Mouse (Mus musculus) layer of hippocampus, adult 18-20 months (tissue): ENCODE measurements around the gene Hpdl. TPM values are rescaled to one million over a fixed set of nuclear protein-coding genes. Genes with fewer than 3 reads are reported as not detected.
A peak's percentile ranks its signal among the peaks of the same experiment; 100 is the strongest.
"Not testable (repeated sequence)": the region's sequence is repeated elsewhere in the genome, so short reads cannot be mapped to it uniquely, and the experiment has no call there.

Experiments
- DNase-seq, 2 experiments: peaks; one replicate each; pipeline ENCODE4 v3.0.0; 2022; ENCODE audit warnings: low spot score in 2 of 2
- long read RNA-seq: library from polyadenylated mRNA; stranded (forward); transcript quantifications from one replicate; pipeline ENCODE4 v2.0.0, GENCODE M21; 2021
- total RNA-seq, 2 experiments: library from RNA; stranded (reverse); gene quantifications; 2 replicates each; pipeline ENCODE4 v1.2.3; 2021

Gene Hpdl
- 1 to 10 TPM; 4.3 to 5.5 TPM for total RNA-seq
- long read RNA-seq, partial matches to known transcripts = 0 of 1 reads
- long read RNA-seq, other reads (novel, unspliced or antisense) = 0 of 1 reads

- no peak for DNase-seq
Observed at GRCm38 (mm10) chr4:116821694-116822016, at the start of gene Hpdl. Gene Hpdl, minus strand, starts transcription at chr4:116821707.

DNA sequence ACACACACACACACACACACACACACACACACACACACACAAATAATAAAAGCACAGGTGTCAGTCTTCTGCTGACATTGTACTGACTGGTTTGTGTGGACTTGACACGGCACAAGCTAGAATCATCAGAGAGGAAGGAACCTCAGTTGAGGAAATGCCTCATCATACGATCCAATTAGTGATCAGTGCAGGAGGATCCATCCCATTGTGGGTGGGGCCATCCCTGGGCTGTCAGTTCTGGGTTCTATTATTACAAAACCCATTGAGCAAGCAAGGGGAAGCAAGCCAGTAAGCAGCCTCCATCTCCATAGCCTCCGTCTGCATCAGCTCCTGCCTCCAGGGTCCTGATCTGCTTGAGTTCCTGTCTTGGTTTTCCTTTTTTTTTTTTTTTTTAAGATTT, 48.4 kb upstream of the Hpdl start:
- DNase-seq = no peak

GRCm38 (mm10) chr4:116862023-116862422, 40.5 kb upstream of the Hpdl start:
- no peak for DNase-seq

GRCm38 (mm10) chr4:116859711-116860110, 38.2 kb upstream of the Hpdl start:
- no peak for DNase-seq

DNA sequence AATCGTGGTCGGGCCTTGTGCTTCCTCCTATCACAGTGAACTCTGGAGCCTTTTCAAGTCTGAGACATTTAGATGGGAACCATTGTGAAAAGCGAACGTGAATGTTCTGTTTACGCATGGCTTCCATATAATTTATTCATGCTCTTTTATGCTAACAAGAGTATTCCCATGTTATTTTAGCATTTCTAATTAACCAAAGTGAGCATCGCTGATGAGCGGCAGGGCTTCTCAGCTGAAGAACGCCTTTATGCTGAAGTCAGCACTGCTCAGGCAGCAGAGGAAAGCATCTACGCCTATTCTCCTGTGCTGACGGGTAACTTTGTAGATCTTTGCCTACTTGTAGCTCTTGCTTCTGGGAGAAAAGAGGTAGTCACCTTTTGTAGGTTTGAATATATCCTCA, 35.7 kb upstream of the Hpdl start:
- peak in 1 of 2 experiments; percentile 5 for DNase-seq

DNA sequence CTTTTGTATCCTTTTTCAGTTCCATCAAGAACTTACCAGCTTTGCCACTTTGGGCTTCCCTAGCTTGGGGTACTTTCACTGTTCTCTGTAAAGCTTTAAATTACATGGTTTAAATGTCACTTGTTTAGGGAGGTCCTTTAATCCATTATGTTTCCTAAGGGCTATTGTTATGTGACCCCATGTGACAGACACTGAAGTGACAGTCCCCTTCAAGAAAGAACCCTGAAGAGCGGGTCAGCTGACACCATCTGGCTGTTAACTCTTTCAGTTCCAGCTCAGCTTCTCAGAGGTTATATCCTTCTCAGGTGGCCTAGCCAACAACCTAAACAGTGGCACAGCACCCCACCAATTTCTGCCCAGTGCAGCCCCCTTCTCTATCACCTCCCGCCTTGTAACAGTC, 32.8 kb upstream of the Hpdl start:
- no peak for DNase-seq

- no peak for DNase-seq
Observed at GRCm38 (mm10) chr4:116849901-116850300, 28.4 kb upstream of the Hpdl start.

DNA sequence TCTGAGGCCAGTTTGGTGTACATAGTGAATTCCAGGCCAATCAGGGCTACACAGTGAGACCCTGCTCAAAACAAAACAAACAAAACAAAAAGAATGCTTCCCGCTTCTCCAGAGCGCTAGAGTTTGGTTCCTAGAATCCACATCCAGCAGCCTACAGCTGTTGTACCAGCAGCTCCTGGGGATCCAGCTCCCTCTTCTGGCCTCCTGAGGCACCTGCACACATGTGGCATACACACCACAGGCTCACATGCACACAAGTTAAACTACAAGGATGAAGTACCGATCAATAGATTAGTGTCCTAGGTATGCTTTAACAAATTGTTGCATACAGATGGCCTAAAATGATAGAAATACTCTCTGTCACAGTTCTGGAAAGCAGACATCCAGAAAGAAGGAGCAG, 22.8 kb upstream of the Hpdl start:
- no peak for DNase-seq

- DNase-seq = no peak
Observed at GRCm38 (mm10) chr4:116840841-116841240, 19.3 kb upstream of the Hpdl start.

DNA sequence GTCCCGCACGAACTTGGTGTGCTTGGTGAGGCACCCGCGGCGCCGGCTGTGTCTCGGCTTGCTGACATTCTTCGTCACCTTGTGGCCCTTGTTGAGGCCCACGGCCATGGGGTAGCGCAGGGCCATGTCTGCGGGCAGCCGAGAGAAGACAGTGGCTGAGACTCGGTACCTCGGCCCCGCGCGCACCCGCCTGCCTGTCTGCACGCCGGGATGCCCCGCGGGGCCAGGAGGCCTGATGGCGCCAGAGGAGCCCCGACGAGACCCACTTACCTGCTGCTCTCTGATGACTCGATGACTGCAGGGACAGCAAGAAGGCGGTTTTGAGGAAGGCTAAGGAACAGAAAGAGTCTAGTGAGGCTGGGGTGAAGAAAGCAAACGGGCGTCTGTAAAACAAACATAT, 18.6 kb upstream of the Hpdl start:
- DNase-seq = not testable (repeated sequence)

DNA sequence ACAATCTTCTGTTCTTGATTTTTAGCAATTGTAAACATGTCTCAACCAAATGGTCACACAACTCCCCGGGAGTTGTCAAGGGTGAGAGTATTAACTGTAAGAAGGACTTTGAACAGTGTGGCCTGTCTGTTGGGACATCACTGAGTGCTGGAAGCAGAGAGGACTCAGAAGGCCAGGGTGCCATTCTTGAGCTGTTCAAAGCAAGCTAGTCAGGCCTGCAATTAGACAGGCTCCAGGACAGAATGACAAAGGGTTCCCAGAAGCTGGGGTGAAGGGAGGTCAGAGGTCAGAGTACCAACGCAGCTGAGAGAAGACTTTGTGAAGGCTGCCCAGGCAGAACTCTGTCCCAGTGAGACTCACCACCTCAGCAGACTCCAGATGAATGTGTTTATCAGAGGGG, 17.5 kb upstream of the Hpdl start:
- DNase-seq = no peak

DNA sequence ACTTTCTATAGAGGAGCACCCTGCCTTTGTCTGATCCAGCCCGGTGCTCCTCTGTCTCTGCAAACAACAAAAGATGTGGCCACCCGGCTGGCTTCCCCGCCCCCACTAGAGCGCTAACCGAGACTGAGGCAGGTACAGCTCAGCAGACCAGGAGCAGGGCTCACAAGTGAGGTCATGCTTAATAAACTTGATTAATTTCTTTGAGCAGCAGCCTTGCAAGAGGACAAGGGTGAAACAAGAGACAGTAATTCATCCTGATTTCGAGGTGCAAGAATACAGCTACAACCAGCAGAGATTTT, 8.5 kb upstream of the Hpdl start:
- DNase-seq = no peak

DNA sequence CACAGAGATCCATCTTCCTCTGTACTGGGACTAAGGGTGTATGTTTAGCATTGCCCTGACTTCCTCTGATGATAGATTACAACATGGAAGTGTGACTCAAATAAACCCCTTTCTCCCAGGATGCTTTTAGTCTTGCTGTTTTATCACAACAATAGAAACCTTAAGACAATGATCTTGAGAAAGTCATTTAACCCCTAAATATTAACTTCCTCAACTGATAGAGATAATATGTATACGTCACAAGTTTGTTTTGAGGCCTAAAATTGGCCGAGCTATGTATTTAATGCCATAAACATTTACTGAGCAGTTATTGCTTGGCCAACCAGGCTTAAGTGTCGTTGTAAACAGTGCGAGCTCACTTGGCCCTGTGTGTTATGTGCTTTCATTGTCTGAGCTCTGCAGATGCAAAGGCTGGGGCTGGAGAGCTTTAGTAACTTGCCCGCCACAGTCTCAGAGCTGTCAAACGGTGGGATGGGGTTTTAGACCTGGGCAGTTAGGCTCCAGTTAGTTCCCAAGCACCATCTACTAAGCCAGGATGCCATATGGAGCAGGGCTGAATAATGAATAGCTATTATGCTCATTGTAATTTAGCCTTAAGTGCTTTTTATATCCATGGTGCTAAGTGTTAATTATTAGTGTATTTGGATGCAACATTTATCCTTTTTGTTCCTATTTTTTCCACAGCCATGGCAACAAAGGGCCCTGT, 8.0 kb upstream of the Hpdl start:
- no peak for DNase-seq

GRCm38 (mm10) chr4:116827819-116828218, 6.3 kb upstream of the Hpdl start:
- DNase-seq = peak in 1 of 2 experiments; percentile 72

DNA sequence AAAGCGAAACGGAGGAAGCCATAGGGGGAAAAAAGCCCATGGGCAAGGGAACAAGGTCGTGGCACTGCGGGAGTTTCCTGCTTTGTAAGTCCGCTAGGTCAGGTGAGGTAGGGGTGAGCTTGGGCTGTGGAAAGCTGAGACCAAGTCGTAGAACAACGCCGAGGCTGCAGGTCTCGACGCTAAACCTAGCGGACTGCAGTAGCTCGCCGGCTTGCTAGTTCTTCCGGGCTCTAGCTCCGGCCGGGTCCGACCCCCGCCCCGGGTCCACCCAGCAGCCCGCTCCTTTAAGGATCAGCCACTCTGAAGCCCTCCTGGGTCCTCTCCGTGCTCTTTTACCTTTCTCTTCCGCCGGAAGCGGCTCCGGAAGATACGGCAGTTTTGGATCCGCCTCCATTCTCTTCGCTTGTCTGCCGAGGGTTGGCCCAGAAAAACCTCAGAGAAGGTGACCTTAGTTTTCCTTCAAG, 3.1 kb upstream of the Hpdl start:
- peak; percentile 62 to 80 for DNase-seq

DNA sequence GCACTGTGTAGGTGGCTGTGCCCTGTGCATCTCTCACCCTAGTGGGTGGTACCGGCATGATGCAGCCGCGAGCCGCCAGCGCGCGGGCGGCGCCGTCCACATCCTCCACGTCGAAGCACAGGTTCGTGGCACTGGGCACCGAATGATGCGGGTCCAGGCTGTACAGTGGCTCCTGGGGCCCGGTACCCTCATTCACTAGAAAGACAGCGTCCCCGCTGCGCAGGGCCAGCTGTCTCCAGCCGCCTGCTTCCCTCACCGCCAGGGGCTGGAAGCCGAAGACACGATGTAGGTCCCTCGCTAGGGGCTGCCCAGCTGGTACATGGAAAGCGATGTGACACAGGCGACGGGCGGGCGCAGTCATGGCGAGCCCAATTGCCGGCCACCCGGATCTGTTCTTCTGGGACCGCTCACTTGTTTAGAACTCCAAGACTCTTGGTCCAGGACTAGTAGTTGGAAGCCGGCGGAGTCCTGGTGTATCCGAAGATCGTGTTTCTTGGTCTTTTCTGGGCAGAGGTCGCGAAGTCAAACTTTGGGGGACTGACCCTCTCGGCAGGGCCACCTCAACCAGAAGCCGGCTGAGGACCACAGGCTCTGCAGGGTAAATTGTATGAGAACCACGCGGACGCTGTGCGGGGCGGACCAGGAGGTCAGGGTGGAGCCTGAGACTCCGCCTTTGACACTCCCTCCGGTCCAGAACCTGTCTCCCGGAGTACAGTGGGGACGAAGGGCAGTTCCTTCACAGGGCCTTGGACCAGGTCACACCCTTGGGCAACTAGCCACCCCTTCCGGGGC, 409 bp downstream of the Hpdl start:
- peak in 1 of 2 experiments; percentile 58 for DNase-seq

DNA sequence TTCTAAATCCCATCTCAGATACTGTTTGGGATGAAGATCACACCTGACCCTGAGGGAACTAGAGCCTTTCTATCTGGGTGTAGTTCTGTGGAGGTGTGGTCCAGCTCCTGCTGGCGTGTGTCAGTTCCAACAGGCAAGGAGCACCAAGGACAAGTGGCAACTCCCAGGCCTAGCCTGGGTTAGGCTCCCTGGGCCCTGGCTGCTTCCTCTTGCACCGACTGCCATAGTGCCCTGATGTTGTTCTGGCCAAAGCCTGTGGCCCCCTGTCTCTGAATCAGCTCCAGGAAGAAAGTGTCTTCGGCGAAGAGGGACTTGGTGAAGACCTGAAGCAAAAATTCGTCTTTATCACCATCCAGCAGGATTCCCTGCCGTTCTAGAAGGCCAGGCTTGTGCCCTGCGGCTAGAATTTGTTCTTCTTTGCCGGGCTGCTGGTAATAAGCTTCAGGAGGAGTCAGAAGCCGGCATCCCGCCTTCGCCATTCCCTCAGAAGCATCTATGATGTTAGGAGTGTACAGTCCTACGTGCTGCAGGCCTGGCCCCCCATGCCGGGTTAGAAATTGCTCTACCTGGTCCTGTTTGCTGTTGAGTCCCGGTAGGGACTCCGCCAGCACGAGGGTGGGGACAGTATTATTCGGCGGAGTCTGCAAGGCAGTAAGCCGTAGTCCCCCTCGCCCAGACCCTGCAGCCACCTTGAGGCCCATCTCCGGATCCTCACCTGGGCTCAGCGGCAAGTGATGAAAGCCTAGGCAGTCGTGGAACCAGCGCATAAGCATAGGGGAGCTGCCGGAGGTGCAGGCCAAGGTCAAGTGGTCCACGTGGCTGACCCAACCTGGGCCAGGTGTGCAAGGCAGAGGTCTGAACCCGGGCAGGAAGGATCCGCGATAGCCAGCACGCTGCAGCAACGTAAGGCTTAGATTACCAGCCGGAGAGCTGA, 1.3 kb downstream of the Hpdl start:
- no peak for DNase-seq

- DNase-seq = peak; percentile 62 to 87
Observed at GRCm38 (mm10) chr4:116817486-116817885, 4.0 kb downstream of the Hpdl start.

DNA sequence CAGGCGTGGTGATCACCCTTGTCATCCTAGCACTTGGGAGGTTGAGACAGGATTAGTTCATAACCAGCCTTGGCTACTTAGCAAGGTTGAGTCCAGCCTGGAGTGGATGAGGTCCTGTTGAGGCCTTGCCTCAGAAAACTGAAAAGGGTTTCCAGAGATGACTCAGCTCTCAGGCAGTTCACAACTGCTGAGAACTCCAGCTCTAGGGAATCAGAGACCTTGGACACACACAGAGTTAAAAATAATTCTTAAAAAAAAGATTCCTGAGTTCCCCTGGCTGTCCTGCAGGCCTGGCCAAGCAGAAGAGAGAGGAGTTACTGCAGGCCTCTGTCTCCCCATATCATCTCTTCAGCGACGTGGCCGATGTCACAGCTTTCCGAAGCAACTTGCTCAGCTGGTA, 6.2 kb downstream of the Hpdl start:
- DNase-seq = no peak

DNA sequence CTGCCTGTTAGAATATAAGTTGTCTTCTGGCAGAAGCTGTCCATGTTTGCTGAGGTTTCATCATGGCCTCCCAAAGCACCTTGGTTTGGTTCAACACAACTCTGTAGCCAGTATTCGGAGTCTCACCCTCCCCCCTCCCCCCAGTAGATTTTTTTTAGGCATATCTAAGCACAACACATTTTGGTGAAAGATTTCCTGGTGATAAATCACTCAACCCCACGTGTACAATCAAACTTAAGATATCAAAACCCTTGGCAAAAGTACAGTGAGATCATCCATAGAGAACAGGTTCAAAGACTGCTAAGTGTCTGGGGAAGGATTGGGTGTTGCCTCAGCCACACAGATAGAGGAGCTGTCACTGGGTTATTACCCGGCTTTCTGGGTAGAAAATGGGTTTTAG, 10.5 kb downstream of the Hpdl start:
- no peak for DNase-seq
